Mouse (Mus musculus) layer of hippocampus, postnatal 14 days (tissue): ENCODE measurements at regions not wholly inside any gene's neighbourhood (a gene's known extent, or its start where the extent isn't known, plus 50 kb on each side); places are given as distances from the start of the nearest gene placed in this dataset.
A peak's percentile ranks its signal among the peaks of the same experiment; 100 is the strongest.
"Not testable (repeated sequence)": the region's sequence is repeated elsewhere in the genome, so short reads cannot be mapped to it uniquely, and the experiment has no call there.

ENCODE experiments used
- DNase-seq, 2 experiments: peaks; one replicate each; pipeline ENCODE4 v3.0.0; 2021 to 2022; ENCODE audit warnings: low spot score in 2 of 2, mixed read lengths in 1 of 2

DNA sequence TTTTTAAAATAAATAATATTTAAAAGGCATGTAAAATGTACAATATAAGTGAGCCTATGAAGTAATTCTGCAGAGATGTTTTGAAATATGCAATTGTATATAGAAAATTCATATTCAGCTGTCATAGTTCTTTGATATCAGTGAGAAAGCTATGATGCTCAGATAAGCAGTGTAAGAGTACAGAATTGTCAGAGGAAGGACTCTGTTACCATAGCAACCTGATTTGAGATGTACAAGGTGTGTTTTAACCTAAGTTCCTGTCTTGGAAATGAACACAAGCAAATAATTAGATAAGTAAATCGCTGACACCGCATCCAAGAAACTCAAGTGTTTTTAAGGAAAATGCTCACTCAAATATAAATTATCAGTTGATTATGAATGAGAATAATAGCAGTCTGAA, 271.8 kb downstream of the Gabrg2 start:
- no peak for DNase-seq

GRCm38 (mm10) chr11:41716616-41717015, 284.0 kb downstream of the Gabrg2 start:
- no peak for DNase-seq

GRCm38 (mm10) chr11:41690682-41691081, 310.0 kb downstream of the Gabrg2 start:
- no peak for DNase-seq

DNA sequence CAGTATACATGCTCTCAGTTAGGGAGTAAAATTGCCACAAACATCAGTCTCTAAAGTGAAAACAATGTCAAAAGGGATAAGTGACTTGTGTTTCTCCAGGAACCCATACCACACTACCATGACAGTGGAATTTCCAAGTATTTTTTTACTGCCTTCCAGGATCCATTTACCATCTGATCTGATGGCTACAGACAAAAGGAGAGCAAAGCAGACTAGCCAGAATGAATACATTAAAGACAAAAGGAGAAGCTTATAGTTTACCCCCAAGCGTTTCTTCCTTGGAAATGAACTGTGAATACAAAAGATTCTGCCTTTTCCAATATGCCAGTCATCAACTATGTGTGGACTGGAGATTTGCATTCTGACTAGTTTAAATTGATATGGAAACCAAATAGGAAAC, 317.7 kb downstream of the Gabrg2 start:
- DNase-seq: no peak

GRCm38 (mm10) chr11:41652566-41652965, 348.1 kb downstream of the Gabrg2 start:
- no peak for DNase-seq

GRCm38 (mm10) chr11:41645502-41645891, 355.2 kb downstream of the Gabrg2 start:
- no peak for DNase-seq

GRCm38 (mm10) chr11:41644725-41645501, 355.7 kb downstream of the Gabrg2 start:
- no peak for DNase-seq

- no peak for DNase-seq
Observed at GRCm38 (mm10) chr11:41644083-41644482, 356.6 kb downstream of the Gabrg2 start.

GRCm38 (mm10) chr11:41599006-41599405, 401.7 kb downstream of the Gabrg2 start:
- peak in 1 of 2 experiments; percentile 18 for DNase-seq

- DNase-seq: no peak
Observed at GRCm38 (mm10) chr11:41598431-41598830, 402.2 kb downstream of the Gabrg2 start.

DNA sequence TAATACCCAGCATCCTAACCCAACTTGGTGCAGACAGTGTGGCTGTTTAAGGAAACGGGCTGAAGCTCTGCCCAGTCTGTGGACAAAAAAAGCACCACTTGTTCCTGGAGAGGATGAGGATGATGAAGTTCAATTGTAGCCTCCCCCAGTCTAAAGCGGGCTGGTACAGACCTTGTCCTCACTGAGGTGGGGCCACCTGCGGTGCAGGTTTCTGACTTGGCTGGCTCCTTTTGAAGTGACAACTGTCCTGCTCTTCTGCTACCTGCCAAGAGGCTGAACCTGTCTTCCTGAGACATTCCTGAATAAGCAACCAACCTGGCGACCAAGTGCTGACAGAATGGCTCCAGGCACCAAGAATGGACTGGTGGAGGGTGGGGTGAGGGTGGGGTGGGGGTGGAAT, 409.2 kb downstream of the Gabrg2 start:
- not testable (repeated sequence) for DNase-seq
